Mouse (Mus musculus) heart, postnatal 36 days (tissue): ENCODE data around the gene Zbtb1. TPM values are rescaled to one million over a fixed set of nuclear protein-coding genes. Genes with fewer than 3 reads are reported as not detected.

ENCODE experiments used
- DNase-seq, 2 experiments: peaks; one replicate each; pipeline ENCODE4 v3.0.0; 2021 to 2022
- intact Hi-C: fragments of 180-260 bp; cut with DNase I; formaldehyde crosslinking; loops from one replicate; pipeline ENCODE4 v1.15.1; 2025
- total RNA-seq, 2 experiments: library from RNA; stranded (reverse); gene quantifications; 2 replicates each; pipeline ENCODE4 v1.2.3; 2021

Gene Zbtb1
- total RNA-seq, 2 experiments from 2014 or later, result 3.5 to 4.2 TPM

GRCm38 (mm10) chr12:76368790-76369205 is 1.3 kb upstream of the Zbtb1 start:
- DNase-seq, result peak in 1 of 2 experiments; percentile 22
- intact Hi-C loops, result no loop called here

- intact Hi-C loops, result no loop called here
- DNase-seq, result peak; percentile 74 to 86
These were observed 674 bp upstream of the Zbtb1 start, which contains the start of gene Zbtb25 for GRCm38 (mm10) chr12:76369206-76369977. Zbtb25 (minus strand) TSS chr12:76369602.

- intact Hi-C loops, result loop anchor here (1.0 kb wide), 1 partner anchor 32 kb away; no protein-coding TSS in a partner anchor
- DNase-seq, result peak; percentile 81 to 86
These were observed 935 bp downstream of the Zbtb1 start for GRCm38 (mm10) chr12:76370831-76371571.

GRCm38 (mm10) chr12:76372046-76372445 is 2.0 kb downstream of the Zbtb1 start:
- DNase-seq, result no peak
- intact Hi-C loops, result no loop called here

- intact Hi-C loops, result no loop called here
- DNase-seq, result no peak
These were observed 3.1 kb downstream of the Zbtb1 start for GRCm38 (mm10) chr12:76372881-76373818.

- intact Hi-C loops, result no loop called here
- no peak for DNase-seq
These were observed 3.9 kb downstream of the Zbtb1 start for GRCm38 (mm10) chr12:76373991-76374390.

GRCm38 (mm10) chr12:76374911-76375310 is 4.8 kb downstream of the Zbtb1 start:
- no peak for DNase-seq
- intact Hi-C loops, result no loop called here

- intact Hi-C loops, result no loop called here
- no peak for DNase-seq
These were observed 5.4 kb downstream of the Zbtb1 start for GRCm38 (mm10) chr12:76375506-76375905.

GRCm38 (mm10) chr12:76376649-76377048 is 6.6 kb downstream of the Zbtb1 start:
- no peak for DNase-seq
- intact Hi-C loops, result no loop called here

- no peak for DNase-seq
- intact Hi-C loops, result no loop called here
These were observed 7.0 kb downstream of the Zbtb1 start for GRCm38 (mm10) chr12:76377059-76377458.

GRCm38 (mm10) chr12:76377726-76378125 is 7.7 kb downstream of the Zbtb1 start:
- intact Hi-C loops, result no loop called here
- no peak for DNase-seq

- intact Hi-C loops, result no loop called here
- no peak for DNase-seq
These were observed 8.5 kb downstream of the Zbtb1 start for GRCm38 (mm10) chr12:76378556-76378955.

- intact Hi-C loops, result no loop called here
- DNase-seq, result no peak
These were observed 10.1 kb downstream of the Zbtb1 start for GRCm38 (mm10) chr12:76380151-76380550.

- intact Hi-C loops, result no loop called here
- DNase-seq, result no peak
These were observed 15.3 kb downstream of the Zbtb1 start for GRCm38 (mm10) chr12:76385342-76385741.

GRCm38 (mm10) chr12:76388794-76389193 is 18.7 kb downstream of the Zbtb1 start:
- DNase-seq, result no peak
- intact Hi-C loops, result no loop called here

GRCm38 (mm10) chr12:76391595-76392271 is 21.7 kb downstream of the Zbtb1 start:
- no peak for DNase-seq
- intact Hi-C loops, result no loop called here

- no peak for DNase-seq
These were observed 22.9 kb downstream of the Zbtb1 start for GRCm38 (mm10) chr12:76392979-76393378.

GRCm38 (mm10) chr12:76397281-76397680 is 27.2 kb downstream of the Zbtb1 start:
- intact Hi-C loops, result no loop called here
- no peak for DNase-seq

More at GRCm38 (mm10) chr12:76392979-76393378, 22.9 kb downstream of the Zbtb1 start:
- intact Hi-C loops, result no loop called here

GRCm38 (mm10) chr12:76401674-76402073 is 31.6 kb downstream of the Zbtb1 start:
- intact Hi-C loops, result no loop called here
- DNase-seq, result no peak
